Mouse (Mus musculus): ENCODE data around the gene Gm49388. TPM values are rescaled to one million over a fixed set of nuclear protein-coding genes. Genes with fewer than 3 reads are reported as not detected.
"Not testable (repeated sequence)": the region's sequence is repeated elsewhere in the genome, so short reads cannot be mapped to it uniquely, and the experiment has no call there.

Gm49388 gene
- polyA plus RNA-seq, 1 experiment from 2014 or later, result not detected

- Histone ChIP-seq H3K4me1 (peaks cover 25% of the 10 kb centered on the region), H3K36me3 (peaks cover 33% of the 10 kb centered on the region), H3K27me3 (no peaks in the 10 kb centered on the region), H3K9me3 (no peaks in the 10 kb centered on the region), H3K9ac (peak within 1 kb of the TSS; percentile 80), H3K27ac (peak within 1 kb of the TSS; percentile 93), H3K4me3 (peak within 1 kb of the TSS; percentile 64), H3K4me2 (replicated peaks) (peak within 1 kb of the TSS; percentile 88)
- WGBS, result under 1% methylated on average over 24 of the region's 24 CpGs
- ATAC-seq (ENCODE audit: insufficient number of reproducible peaks, insufficient read depth, low FRiP score, low TSS enrichment), result peak; percentile 54
Observed at GRCm38 (mm10) chr7:127769651-127770038, 15.8 kb upstream of the Gm49388 start, which contains the start of gene Orai3. Orai3 (plus strand) TSS chr7:127769815.

GRCm38 (mm10) chr7:127770039-127770905 is 15.1 kb upstream of the Gm49388 start:
- 2% methylated on average over 27 of the region's 27 CpGs for WGBS
- H3K9me3 ChIP-seq, result no peaks in the 10 kb centered on the region
- peak overlapping the region; percentile 64 for H3K4me3 ChIP-seq
- no peaks in the 10 kb centered on the region for H3K27me3 ChIP-seq
- H3K4me2 ChIP-seq (replicated peaks), result peak overlapping the region; percentile 88
- ATAC-seq (ENCODE audit: insufficient number of reproducible peaks, insufficient read depth, low FRiP score, low TSS enrichment), result peak; percentile 38
- peaks cover 25% of the 10 kb centered on the region for H3K4me1 ChIP-seq
- H3K9ac ChIP-seq, result peak overlapping the region; percentile 80
- peaks cover 27% of the 10 kb centered on the region for H3K36me3 ChIP-seq
- H3K27ac ChIP-seq, result peak overlapping the region; percentile 93

GRCm38 (mm10) chr7:127771262-127771661 is 14.1 kb upstream of the Gm49388 start:
- Histone ChIP-seq H3K36me3 (peaks cover 17% of the 10 kb centered on the region), H3K27me3 (no peaks in the 10 kb centered on the region), H3K27ac (no peak overlapping the region), H3K9me3 (no peaks in the 10 kb centered on the region), H3K4me3 (no peak overlapping the region), H3K9ac (0 out of 2 replicates have a peak overlapping the region, but pooled peaks have one; percentile 80), H3K4me2 (replicated peaks) (peak overlapping the region; percentile 88), H3K4me1 (peaks cover 25% of the 10 kb centered on the region)
- ATAC-seq (ENCODE audit: insufficient number of reproducible peaks, insufficient read depth, low FRiP score, low TSS enrichment), result no peak
- WGBS, result 72% methylated on average over 5 of the region's 5 CpGs

GRCm38 (mm10) chr7:127772080-127772479 is 13.3 kb upstream of the Gm49388 start:
- Histone ChIP-seq H3K27me3 (no peaks in the 10 kb centered on the region), H3K9ac (no peak overlapping the region; the same call in 1 of the 2 replicates), H3K36me3 (peaks cover 12% of the 10 kb centered on the region), H3K9me3 (no peaks in the 10 kb centered on the region), H3K27ac (no peak overlapping the region), H3K4me2 (replicated peaks) (no peak overlapping the region), H3K4me1 (peaks cover 25% of the 10 kb centered on the region), H3K4me3 (no peak overlapping the region)
- WGBS, result 86% methylated on average over 3 of the region's 3 CpGs
- no peak for ATAC-seq (ENCODE audit: insufficient number of reproducible peaks, insufficient read depth, low FRiP score, low TSS enrichment)

- Histone ChIP-seq H3K9ac (no peak overlapping the region), H3K27me3 (no peaks in the 10 kb centered on the region), H3K4me2 (replicated peaks) (no peak overlapping the region), H3K4me3 (no peak overlapping the region), H3K9me3 (no peaks in the 10 kb centered on the region), H3K4me1 (peaks cover 25% of the 10 kb centered on the region), H3K36me3 (peaks cover 7% of the 10 kb centered on the region), H3K27ac (no peak overlapping the region)
- ATAC-seq (ENCODE audit: insufficient number of reproducible peaks, insufficient read depth, low FRiP score, low TSS enrichment), result no peak
- WGBS, result 93% methylated on average over 1 of the region's 1 CpGs
Observed at GRCm38 (mm10) chr7:127772557-127772956, 12.9 kb upstream of the Gm49388 start.

GRCm38 (mm10) chr7:127773664-127774384 is 11.6 kb upstream of the Gm49388 start:
- H3K9ac ChIP-seq, result no peak overlapping the region
- no peaks in the 10 kb centered on the region for H3K9me3 ChIP-seq
- peaks cover 23% of the 10 kb centered on the region for H3K4me1 ChIP-seq
- no peak overlapping the region for H3K4me2 ChIP-seq (replicated peaks)
- H3K36me3 ChIP-seq, result 0 out of 2 replicates have a peak, but pooled peaks cover 3% of the 10 kb centered on the region
- WGBS, result 42% methylated on average over 9 of the region's 9 CpGs
- H3K27ac ChIP-seq, result 0 out of 2 replicates have a peak overlapping the region, but pooled peaks have one; percentile 6
- ATAC-seq (ENCODE audit: insufficient number of reproducible peaks, insufficient read depth, low FRiP score, low TSS enrichment), result no peak
- H3K4me3 ChIP-seq, result no peak overlapping the region
- H3K27me3 ChIP-seq, result no peaks in the 10 kb centered on the region

GRCm38 (mm10) chr7:127775837-127776236 is 9.6 kb upstream of the Gm49388 start:
- ATAC-seq (ENCODE audit: insufficient number of reproducible peaks, insufficient read depth, low FRiP score, low TSS enrichment); H3K27me3 ChIP-seq; H3K9me3 ChIP-seq: not testable (repeated sequence)
- Histone ChIP-seq H3K4me2 (replicated peaks) (peak overlapping the region; percentile 86), H3K27ac (peak overlapping the region; percentile 96), H3K4me1 (peaks cover 15% of the 10 kb centered on the region), H3K9ac (peak overlapping the region; percentile 95), H3K4me3 (peak overlapping the region; percentile 88), H3K36me3 (peaks cover 11% of the 10 kb centered on the region)
- 78% methylated on average over 7 of the region's 7 CpGs for WGBS

GRCm38 (mm10) chr7:127776426-127776825 is 9.0 kb upstream of the Gm49388 start, which contains the start of gene Setd1a:
Setd1a (plus strand) TSS chr7:127776670.
- H3K27ac ChIP-seq, result peak within 1 kb of the TSS; percentile 96
- under 1% methylated on average over 23 of the region's 23 CpGs for WGBS
- H3K9ac ChIP-seq, result peak within 1 kb of the TSS; percentile 95
- peaks cover 9% of the 10 kb centered on the region for H3K4me1 ChIP-seq
- H3K36me3 ChIP-seq, result peaks cover 17% of the 10 kb centered on the region
- ATAC-seq (ENCODE audit: insufficient number of reproducible peaks, insufficient read depth, low FRiP score, low TSS enrichment), result 0 out of 2 replicates have a peak, but pooled peaks have one; percentile 49
- no peaks in the 10 kb centered on the region for H3K27me3 ChIP-seq
- no peaks in the 10 kb centered on the region for H3K9me3 ChIP-seq
- H3K4me2 ChIP-seq (replicated peaks), result peak within 1 kb of the TSS; percentile 86
- peak within 1 kb of the TSS; percentile 88 for H3K4me3 ChIP-seq

GRCm38 (mm10) chr7:127776878-127777473 is 8.4 kb upstream of the Gm49388 start:
- peaks cover 22% of the 10 kb centered on the region for H3K36me3 ChIP-seq
- peaks cover 8% of the 10 kb centered on the region for H3K4me1 ChIP-seq
- H3K9me3 ChIP-seq, result no peaks in the 10 kb centered on the region
- peak overlapping the region; percentile 88 for H3K4me3 ChIP-seq
- peak overlapping the region; percentile 96 for H3K27ac ChIP-seq
- no peaks in the 10 kb centered on the region for H3K27me3 ChIP-seq
- H3K4me2 ChIP-seq (replicated peaks), result peak overlapping the region; percentile 86
- WGBS, result under 1% methylated on average over 70 of the region's 70 CpGs
- H3K9ac ChIP-seq, result peak overlapping the region; percentile 95
- ATAC-seq (ENCODE audit: insufficient number of reproducible peaks, insufficient read depth, low FRiP score, low TSS enrichment), result peak; percentile 79

- Histone ChIP-seq H3K36me3 (peaks cover 29% of the 10 kb centered on the region), H3K27me3 (no peaks in the 10 kb centered on the region), H3K27ac (peak overlapping the region; percentile 96), H3K4me2 (replicated peaks) (peak overlapping the region; percentile 86), H3K4me1 (peaks cover 8% of the 10 kb centered on the region), H3K4me3 (peak overlapping the region; percentile 88), H3K9ac (peak overlapping the region; percentile 95), H3K9me3 (no peaks in the 10 kb centered on the region)
- WGBS, result 4% methylated on average over 49 of the region's 66 CpGs
- peak; percentile 61 for ATAC-seq (ENCODE audit: insufficient number of reproducible peaks, insufficient read depth, low FRiP score, low TSS enrichment)
Observed at GRCm38 (mm10) chr7:127777474-127778266, 7.7 kb upstream of the Gm49388 start.

Data from embryonic facial prominence, embryonic 12.5 days (tissue).